Mouse (Mus musculus) urinary bladder, adult 18-20 months (tissue): ENCODE results near the gene Gpr160.

Source experiments
- DNase-seq, 2 experiments: peaks; one replicate each; pipeline ENCODE4 v3.0.0; 2022; ENCODE audit warnings: low spot score in 2 of 2, mixed read lengths in 2 of 2

Gpr160 gene

GRCm38 (mm10) chr3:30899407-30899806, 43.7 kb downstream of the Gpr160 start:
- no peak for DNase-seq

GRCm38 (mm10) chr3:30904658-30905057, 48.9 kb downstream of the Gpr160 start:
- no peak for DNase-seq

- DNase-seq: no peak
Observed at GRCm38 (mm10) chr3:30917160-30917559, 61.4 kb downstream of the Gpr160 start.

- DNase-seq: no peak
Observed at GRCm38 (mm10) chr3:30927664-30928063, 71.9 kb downstream of the Gpr160 start.

GRCm38 (mm10) chr3:30929828-30930227, 74.1 kb downstream of the Gpr160 start:
- DNase-seq: peak in 1 of 2 experiments; percentile 14

- no peak for DNase-seq
Observed at GRCm38 (mm10) chr3:30934384-30934783, 78.6 kb downstream of the Gpr160 start.
